Mouse (Mus musculus) bone marrow macrophage, adult 2 months (primary cell): ENCODE measurements around the gene Clptm1. TPM values are rescaled to one million over a fixed set of nuclear protein-coding genes. Genes with fewer than 3 reads are reported as not detected.
A peak's percentile ranks its signal among the peaks of the same experiment; 100 is the strongest.

Source experiments
- H3K27ac ChIP-seq: 2 replicates; pipeline ENCODE4 v1.5.1; 2012; ENCODE audit warnings: low read depth, low read length; ENCODE audit not compliant: insufficient read depth
- H3K4me1 ChIP-seq: 2 replicates; pipeline ENCODE4 v1.6.1; 2012; ENCODE audit warnings: low read length; ENCODE audit not compliant: control insufficient read depth, insufficient read depth
- H3K4me3 ChIP-seq: 2 replicates; pipeline ENCODE4 v1.5.1; 2012; ENCODE audit warnings: mild to moderate bottlenecking, low read length, moderate library complexity; ENCODE audit not compliant: insufficient read depth
- CTCF ChIP-seq: IDR thresholded peaks from 2 replicates; pipeline ENCODE4 v1.5.1; 2012; ENCODE audit warnings: low read depth, mild to moderate bottlenecking, low read length, moderate library complexity
- POLR2A ChIP-seq: IDR thresholded peaks from 2 replicates; pipeline ENCODE4 v1.6.1; 2012; ENCODE audit warnings: mild to moderate bottlenecking, low read depth, low read length, borderline replicate concordance
- polyA plus RNA-seq: library from polyadenylated mRNA; stranded (reverse); fragments of >200 nt; gene quantifications from 2 replicates; pipeline ENCODE4 v1.2.4, GENCODE M21; 2012; ENCODE audit not compliant: missing spikeins, insufficient read depth, insufficient read length

The Clptm1 gene
- polyA plus RNA-seq, 1 experiment: 95.3 TPM

GRCm38 (mm10) chr7:19634591-19634990, 30.2 kb downstream of the Clptm1 start:
- TF ChIP-seq POLR2A (no peak), CTCF (no peak)
- H3K4me3 ChIP-seq: no peak overlapping the region
- peaks cover 17% of the 10 kb centered on the region for H3K4me1 ChIP-seq
- H3K27ac ChIP-seq: no peak overlapping the region

- Histone ChIP-seq H3K4me3 (no peak overlapping the region), H3K4me1 (peaks cover 18% of the 10 kb centered on the region), H3K27ac (no peak overlapping the region)
- no peak for TF ChIP-seq CTCF
- TF ChIP-seq POLR2A: no peak
These were observed 31.0 kb downstream of the Clptm1 start for GRCm38 (mm10) chr7:19633855-19634254.

- TF ChIP-seq CTCF (no peak), POLR2A (no peak)
- H3K27ac ChIP-seq: no peak overlapping the region
- H3K4me3 ChIP-seq: no peak overlapping the region
- H3K4me1 ChIP-seq: peaks cover 18% of the 10 kb centered on the region
These were observed 31.6 kb downstream of the Clptm1 start for GRCm38 (mm10) chr7:19633197-19633596.

GRCm38 (mm10) chr7:19632720-19633119, 32.1 kb downstream of the Clptm1 start:
- no peak overlapping the region for H3K27ac ChIP-seq
- no peak overlapping the region for H3K4me3 ChIP-seq
- H3K4me1 ChIP-seq: peaks cover 18% of the 10 kb centered on the region
- TF ChIP-seq CTCF (no peak), POLR2A (no peak)

GRCm38 (mm10) chr7:19632275-19632674, 32.6 kb downstream of the Clptm1 start:
- Histone ChIP-seq H3K4me3 (no peak overlapping the region), H3K27ac (no peak overlapping the region), H3K4me1 (peaks cover 18% of the 10 kb centered on the region)
- TF ChIP-seq CTCF (no peak), POLR2A (no peak)

- peak within 1 kb of the TSS; percentile 77 for H3K27ac ChIP-seq
- H3K4me3 ChIP-seq: peak within 1 kb of the TSS; percentile 75
- H3K4me1 ChIP-seq: peaks cover 18% of the 10 kb centered on the region
- TF ChIP-seq POLR2A (no peak), CTCF (no peak)
These were observed 35.5 kb downstream of the Clptm1 start, which contains the start of gene Relb for GRCm38 (mm10) chr7:19629361-19629734. Gene Relb, minus strand, starts transcription at chr7:19629438.

- Histone ChIP-seq H3K27ac (peak overlapping the region; percentile 77), H3K4me1 (peaks cover 18% of the 10 kb centered on the region), H3K4me3 (peak overlapping the region; percentile 75)
- TF ChIP-seq POLR2A: no peak
- TF ChIP-seq CTCF: no peak
These were observed 36.1 kb downstream of the Clptm1 start for GRCm38 (mm10) chr7:19628536-19629360.

- peak overlapping the region; percentile 38 for H3K27ac ChIP-seq
- H3K4me1 ChIP-seq: peaks cover 18% of the 10 kb centered on the region
- TF ChIP-seq CTCF: no peak
- no peak for TF ChIP-seq POLR2A
- peak overlapping the region; percentile 62 for H3K4me3 ChIP-seq
These were observed 36.7 kb downstream of the Clptm1 start for GRCm38 (mm10) chr7:19628192-19628535.

- TF ChIP-seq POLR2A (no peak), CTCF (no peak)
- Histone ChIP-seq H3K4me3 (peak overlapping the region; percentile 62), H3K27ac (no peak overlapping the region; the same call in 1 of the 2 replicates), H3K4me1 (peaks cover 18% of the 10 kb centered on the region)
These were observed 37.1 kb downstream of the Clptm1 start for GRCm38 (mm10) chr7:19627721-19628120.

GRCm38 (mm10) chr7:19623433-19623832, 41.4 kb downstream of the Clptm1 start:
- no peak overlapping the region for H3K27ac ChIP-seq
- H3K4me1 ChIP-seq: peaks cover 2% of the 10 kb centered on the region; the same call in 1 of the 2 replicates
- no peak for TF ChIP-seq CTCF
- no peak for TF ChIP-seq POLR2A
- no peak overlapping the region for H3K4me3 ChIP-seq

- peaks cover 2% of the 10 kb centered on the region; the same call in 1 of the 2 replicates for H3K4me1 ChIP-seq
- TF ChIP-seq CTCF (no peak), POLR2A (no peak)
- no peak overlapping the region for H3K27ac ChIP-seq
- no peak overlapping the region for H3K4me3 ChIP-seq
These were observed 42.6 kb downstream of the Clptm1 start for GRCm38 (mm10) chr7:19622241-19622640.
